Mouse (Mus musculus): ENCODE data around the gene Ctla4. TPM values are rescaled to one million over a fixed set of nuclear protein-coding genes. Genes with fewer than 3 reads are reported as not detected.

The Ctla4 gene
- total RNA-seq, 1 experiment = not detected

- Histone ChIP-seq H3K9ac (ENCODE audit: insufficient read depth, low read depth, low read length, poor library complexity, severe bottlenecking) (no peak overlapping the region), H3K27ac (ENCODE audit: insufficient read depth, low read depth, low read length, poor library complexity, severe bottlenecking) (no peak overlapping the region), H3K9me3 (ENCODE audit: control insufficient read depth, insufficient read depth, low read depth, low read length) (no peaks in the 10 kb centered on the region), H3K4me3 (ENCODE audit: insufficient read depth in 1 of 2, low read depth in 1 of 2, low read length in 2 of 2, poor library complexity in 1 of 2, severe bottlenecking in 1 of 2) (no peak overlapping the region), H3K36me3 (ENCODE audit: control insufficient read depth, insufficient read depth, low read length, poor library complexity, severe bottlenecking) (no peaks in the 10 kb centered on the region), H3K4me1 (ENCODE audit: control insufficient read depth in 2 of 2, insufficient read depth in 2 of 2, low read length in 2 of 2, poor library complexity in 1 of 2) (peaks cover 0 to 4% of the 10 kb centered on the region in 2 experiments; a peak in 1 of 4 replicates)
- no peak for DNase-seq (ENCODE audit: low read depth, low spot score)
- TF ChIP-seq HCFC1 (IDR thresholded peaks at IDR 0.05; ENCODE audit: borderline replicate concordance, insufficient read depth, low read length) (no peak), MAFK (IDR thresholded peaks at IDR 0.05; ENCODE audit: insufficient read depth, low read depth, low read length) (no peak), ZC3H11A (IDR thresholded peaks at IDR 0.05; ENCODE audit: borderline replicate concordance, low read depth, low read length) (no peak)
- in situ Hi-C loops (cut with MboI; ENCODE audit: low sequenced_read_pairs in 2 of 2, unreplicated experiment in 2 of 2) = loop anchor here (10.0 to 25.0 kb wide), 3 partner anchors 330 to 428 kb away; no protein-coding TSS in a partner anchor
These were observed 21.6 kb upstream of the Ctla4 start for GRCm38 (mm10) chr1:60865167-60865566.

- in situ Hi-C loops (cut with MboI; ENCODE audit: low sequenced_read_pairs in 2 of 2, unreplicated experiment in 2 of 2) = loop anchor here (10.0 to 25.0 kb wide), 3 partner anchors 331 to 429 kb away; no protein-coding TSS in a partner anchor
- Histone ChIP-seq H3K4me3 (ENCODE audit: insufficient read depth in 1 of 2, low read depth in 1 of 2, low read length in 2 of 2, poor library complexity in 1 of 2, severe bottlenecking in 1 of 2) (no peak overlapping the region), H3K27ac (ENCODE audit: insufficient read depth, low read depth, low read length, poor library complexity, severe bottlenecking) (no peak overlapping the region), H3K36me3 (ENCODE audit: control insufficient read depth, insufficient read depth, low read length, poor library complexity, severe bottlenecking) (no peaks in the 10 kb centered on the region), H3K9ac (ENCODE audit: insufficient read depth, low read depth, low read length, poor library complexity, severe bottlenecking) (no peak overlapping the region), H3K9me3 (ENCODE audit: control insufficient read depth, insufficient read depth, low read depth, low read length) (no peaks in the 10 kb centered on the region), H3K4me1 (ENCODE audit: control insufficient read depth in 2 of 2, insufficient read depth in 2 of 2, low read length in 2 of 2, poor library complexity in 1 of 2) (no peaks in the 10 kb centered on the region)
- TF ChIP-seq ZC3H11A (IDR thresholded peaks at IDR 0.05; ENCODE audit: borderline replicate concordance, low read depth, low read length) = no peak
- no peak for TF ChIP-seq MAFK (IDR thresholded peaks at IDR 0.05; ENCODE audit: insufficient read depth, low read depth, low read length)
- TF ChIP-seq HCFC1 (IDR thresholded peaks at IDR 0.05; ENCODE audit: borderline replicate concordance, insufficient read depth, low read length) = no peak
- TF ChIP-seq ZNF384 (IDR thresholded peaks at IDR 0.05; ENCODE audit: low read depth, low read length) = no peak
- no peak for TF ChIP-seq CHD2 (IDR thresholded peaks at IDR 0.05; ENCODE audit: low read depth, low read length)
- DNase-seq (ENCODE audit: low read depth, low spot score) = no peak
These were observed 20.8 kb upstream of the Ctla4 start for GRCm38 (mm10) chr1:60866043-60866442.

GRCm38 (mm10) chr1:60868333-60869277 lies 18.2 kb upstream of the Ctla4 start:
- in situ Hi-C loops (cut with MboI; ENCODE audit: low sequenced_read_pairs in 2 of 2, unreplicated experiment in 2 of 2) = loop anchor here (10.0 to 25.0 kb wide), 3 partner anchors 334 to 431 kb away; no protein-coding TSS in a partner anchor

GRCm38 (mm10) chr1:60875267-60875666 lies 11.5 kb upstream of the Ctla4 start:
- Histone ChIP-seq H3K4me1 (ENCODE audit: control insufficient read depth in 2 of 2, insufficient read depth in 2 of 2, low read length in 2 of 2, poor library complexity in 1 of 2) (no peaks in the 10 kb centered on the region), H3K36me3 (ENCODE audit: control insufficient read depth, insufficient read depth, low read length, poor library complexity, severe bottlenecking) (no peaks in the 10 kb centered on the region)

More at GRCm38 (mm10) chr1:60868333-60869277, 18.2 kb upstream of the Ctla4 start:
- peak; percentile 52; the same call in 1 of the 2 replicates for TF ChIP-seq ZC3H11A (IDR thresholded peaks at IDR 0.05; ENCODE audit: borderline replicate concordance, low read depth, low read length)
- TF ChIP-seq ZNF384 (IDR thresholded peaks at IDR 0.05; ENCODE audit: low read depth, low read length) = no peak
- no peak for TF ChIP-seq MAFK (IDR thresholded peaks at IDR 0.05; ENCODE audit: insufficient read depth, low read depth, low read length)
- no peak for TF ChIP-seq HCFC1 (IDR thresholded peaks at IDR 0.05; ENCODE audit: borderline replicate concordance, insufficient read depth, low read length)
- DNase-seq (ENCODE audit: low read depth, low spot score) = no peak
- H3K9ac ChIP-seq (ENCODE audit: insufficient read depth, low read depth, low read length, poor library complexity, severe bottlenecking) = no peak overlapping the region
- no peaks in the 10 kb centered on the region for H3K4me1 ChIP-seq (ENCODE audit: control insufficient read depth in 2 of 2, insufficient read depth in 2 of 2, low read length in 2 of 2, poor library complexity in 1 of 2)
- H3K4me3 ChIP-seq (ENCODE audit: insufficient read depth in 1 of 2, low read depth in 1 of 2, low read length in 2 of 2, poor library complexity in 1 of 2, severe bottlenecking in 1 of 2) = no peak overlapping the region
- no peak overlapping the region for H3K27ac ChIP-seq (ENCODE audit: insufficient read depth, low read depth, low read length, poor library complexity, severe bottlenecking)
- H3K9me3 ChIP-seq (ENCODE audit: control insufficient read depth, insufficient read depth, low read depth, low read length) = no peaks in the 10 kb centered on the region
- H3K36me3 ChIP-seq (ENCODE audit: control insufficient read depth, insufficient read depth, low read length, poor library complexity, severe bottlenecking) = no peaks in the 10 kb centered on the region

More at GRCm38 (mm10) chr1:60875267-60875666, 11.5 kb upstream of the Ctla4 start:
- Histone ChIP-seq H3K4me3 (ENCODE audit: insufficient read depth in 1 of 2, low read depth in 1 of 2, low read length in 2 of 2, poor library complexity in 1 of 2, severe bottlenecking in 1 of 2) (no peak overlapping the region), H3K27ac (ENCODE audit: insufficient read depth, low read depth, low read length, poor library complexity, severe bottlenecking) (no peak overlapping the region), H3K9me3 (ENCODE audit: control insufficient read depth, insufficient read depth, low read depth, low read length) (no peaks in the 10 kb centered on the region), H3K9ac (ENCODE audit: insufficient read depth, low read depth, low read length, poor library complexity, severe bottlenecking) (no peak overlapping the region)
- DNase-seq (ENCODE audit: low read depth, low spot score) = no peak
- in situ Hi-C loops (cut with MboI; ENCODE audit: low sequenced_read_pairs in 2 of 2, unreplicated experiment in 2 of 2) = no loop called here
- TF ChIP-seq CHD2 (IDR thresholded peaks at IDR 0.05; ENCODE audit: low read depth, low read length) (no peak), HCFC1 (IDR thresholded peaks at IDR 0.05; ENCODE audit: borderline replicate concordance, insufficient read depth, low read length) (no peak), MAFK (IDR thresholded peaks at IDR 0.05; ENCODE audit: insufficient read depth, low read depth, low read length) (no peak), ZNF384 (IDR thresholded peaks at IDR 0.05; ENCODE audit: low read depth, low read length) (no peak), ZC3H11A (IDR thresholded peaks at IDR 0.05; ENCODE audit: borderline replicate concordance, low read depth, low read length) (no peak)

All from ES-E14 (cell line).